Mouse (Mus musculus): ENCODE data around the gene Tnfrsf23.

Gene Tnfrsf23

DNA sequence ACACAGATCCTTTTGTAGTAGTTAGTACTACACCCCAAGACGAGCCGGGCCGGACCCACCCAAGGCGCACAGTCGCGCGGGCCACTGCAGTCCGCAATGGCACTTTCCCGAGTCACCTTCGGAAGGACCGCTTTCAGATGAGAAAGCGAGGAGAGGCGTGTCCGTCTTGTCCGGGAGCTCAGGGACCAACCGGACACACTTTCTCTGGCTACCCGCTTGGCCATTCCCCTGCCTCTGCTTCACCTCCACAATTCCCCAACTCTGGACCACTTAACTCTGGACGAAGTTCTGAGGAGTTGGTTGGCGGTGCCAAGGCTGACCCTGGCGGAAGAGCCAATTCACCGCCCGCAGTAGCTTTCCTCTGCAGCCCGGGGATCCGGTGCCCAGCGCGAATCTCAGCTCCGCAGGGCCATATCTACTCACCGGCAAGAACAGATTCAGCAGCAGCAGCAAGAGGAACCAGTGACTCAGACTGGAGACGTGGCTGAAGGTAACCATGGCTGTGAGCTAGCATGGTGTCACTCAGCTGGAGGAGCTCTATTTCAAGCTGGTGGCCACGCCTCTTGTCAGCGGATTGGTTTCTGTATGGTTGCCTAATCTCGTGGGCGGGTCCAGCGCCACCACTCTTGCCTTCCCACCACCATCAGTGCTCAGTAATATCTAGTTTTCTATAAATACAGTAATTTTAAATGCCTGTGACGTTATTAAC lies at the start of gene Tnfrsf23:
TSS of gene Tnfrsf23 (minus strand) at position 514 of the 709 bp plus-strand sequence.
- in situ Hi-C loops (cut with MboI; ENCODE audit: low pct_unique_long_range_greater_than_20kb in 1 of 2, low sequenced_read_pairs in 2 of 2, unreplicated experiment in 1 of 2): no loop called here

DNA sequence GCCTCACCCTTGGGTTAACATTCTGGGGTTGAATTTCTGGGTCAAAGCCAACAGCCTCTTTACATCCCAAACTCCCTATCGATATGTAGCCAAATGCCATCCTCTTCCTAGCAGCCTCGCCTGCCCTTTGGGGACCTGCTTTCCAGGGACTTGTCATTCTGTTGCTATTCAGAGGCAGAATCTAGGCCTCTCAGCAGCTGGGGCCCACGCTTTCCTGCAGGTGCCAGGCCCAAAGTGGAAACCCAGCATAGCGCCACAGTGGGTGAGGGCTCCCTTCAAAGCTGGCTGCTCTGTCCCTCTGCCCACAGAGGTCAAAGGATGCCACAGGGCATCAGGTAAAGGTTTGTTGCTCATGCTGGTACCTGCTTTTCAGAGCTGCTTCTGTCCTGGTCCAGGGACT lies 48.1 kb upstream of the Tnfrsf23 start:
- in situ Hi-C loops (cut with MboI; ENCODE audit: low pct_unique_long_range_greater_than_20kb in 1 of 2, low sequenced_read_pairs in 2 of 2, unreplicated experiment in 1 of 2): no loop called here

DNA sequence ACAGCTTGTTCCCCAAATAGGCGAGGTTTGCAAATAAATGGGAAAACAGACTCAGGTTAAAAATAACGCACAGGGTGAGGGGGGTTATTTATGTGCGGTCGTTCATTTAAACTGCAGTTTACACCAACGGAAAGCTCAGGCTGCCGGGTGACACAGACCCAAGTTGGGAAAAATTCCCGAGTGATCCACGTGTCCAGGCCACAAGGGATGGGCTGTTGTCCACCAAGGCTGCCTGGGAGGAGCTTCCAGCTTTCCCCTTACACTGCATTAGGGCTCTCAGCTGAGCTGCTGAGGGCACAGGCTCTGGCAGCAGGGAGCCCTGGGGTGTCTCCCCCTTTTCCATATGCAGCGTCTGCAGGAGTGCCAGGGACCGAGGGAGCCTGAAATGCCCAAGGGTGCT lies 44.2 kb upstream of the Tnfrsf23 start:
- in situ Hi-C loops (cut with MboI; ENCODE audit: low pct_unique_long_range_greater_than_20kb in 1 of 2, low sequenced_read_pairs in 2 of 2, unreplicated experiment in 1 of 2): no loop called here

DNA sequence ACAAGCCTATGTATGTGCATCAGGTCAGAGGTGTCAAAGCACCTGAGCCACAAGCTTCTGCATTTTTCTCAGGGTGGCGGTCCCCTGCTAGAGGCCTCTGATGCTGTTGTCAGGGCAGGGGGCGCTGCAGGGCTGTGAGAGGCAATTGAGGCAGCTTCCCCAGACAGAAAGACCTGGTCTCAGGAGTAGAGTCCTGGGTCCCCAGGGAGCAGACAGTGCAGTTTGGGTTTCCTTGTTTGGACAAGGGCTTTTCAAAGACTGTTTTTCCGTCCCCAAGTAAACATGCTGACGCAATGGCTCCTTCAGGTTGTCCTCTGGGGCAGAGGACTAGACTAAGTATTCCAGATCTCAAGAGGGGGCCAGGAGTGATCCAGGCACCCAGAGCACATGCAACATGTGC lies 40.7 kb upstream of the Tnfrsf23 start:
- in situ Hi-C loops (cut with MboI; ENCODE audit: low pct_unique_long_range_greater_than_20kb in 1 of 2, low sequenced_read_pairs in 2 of 2, unreplicated experiment in 1 of 2): no loop called here

DNA sequence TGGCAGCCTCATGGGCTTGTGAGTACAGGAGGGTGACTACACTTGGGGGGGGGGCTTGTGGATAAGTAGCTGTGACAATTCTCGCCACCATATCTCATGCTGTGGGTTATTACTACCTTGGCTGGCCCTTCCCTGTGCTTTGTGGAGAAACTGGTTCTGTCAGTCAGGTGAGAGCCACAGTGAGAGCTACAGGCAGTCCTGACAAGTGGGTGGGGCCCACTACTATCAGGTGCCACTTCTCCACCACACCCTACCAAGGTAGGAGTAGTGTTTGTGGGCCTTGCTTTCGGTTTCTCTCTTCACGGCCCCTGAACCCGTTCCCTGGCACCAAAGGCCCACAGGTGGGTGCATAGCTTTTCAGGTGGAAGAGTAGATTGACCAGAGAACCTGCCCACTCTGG lies 38.2 kb upstream of the Tnfrsf23 start:
- in situ Hi-C loops (cut with MboI; ENCODE audit: low pct_unique_long_range_greater_than_20kb in 1 of 2, low sequenced_read_pairs in 2 of 2, unreplicated experiment in 1 of 2): no loop called here

DNA sequence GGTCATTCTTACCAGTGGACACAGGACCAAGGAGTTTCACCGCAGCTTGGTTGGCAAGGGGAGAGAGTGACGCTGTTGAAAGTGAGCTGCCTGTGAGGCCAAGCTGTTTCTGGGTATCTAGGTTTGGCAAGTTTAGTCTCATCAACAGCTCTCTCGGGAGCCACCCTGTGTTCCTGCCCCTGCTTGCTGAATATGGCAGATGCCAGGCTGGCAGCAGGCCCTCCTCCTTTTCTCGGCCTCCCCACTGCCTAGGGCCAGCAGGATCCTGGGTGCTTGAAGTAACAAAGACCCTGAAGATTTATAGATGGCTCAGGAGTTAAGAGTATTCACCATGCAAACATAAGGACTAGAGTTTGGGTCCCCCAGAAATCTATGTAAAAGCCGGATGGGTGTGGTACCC lies 37.0 kb upstream of the Tnfrsf23 start:
- in situ Hi-C loops (cut with MboI; ENCODE audit: low pct_unique_long_range_greater_than_20kb in 1 of 2, low sequenced_read_pairs in 2 of 2, unreplicated experiment in 1 of 2): no loop called here

DNA sequence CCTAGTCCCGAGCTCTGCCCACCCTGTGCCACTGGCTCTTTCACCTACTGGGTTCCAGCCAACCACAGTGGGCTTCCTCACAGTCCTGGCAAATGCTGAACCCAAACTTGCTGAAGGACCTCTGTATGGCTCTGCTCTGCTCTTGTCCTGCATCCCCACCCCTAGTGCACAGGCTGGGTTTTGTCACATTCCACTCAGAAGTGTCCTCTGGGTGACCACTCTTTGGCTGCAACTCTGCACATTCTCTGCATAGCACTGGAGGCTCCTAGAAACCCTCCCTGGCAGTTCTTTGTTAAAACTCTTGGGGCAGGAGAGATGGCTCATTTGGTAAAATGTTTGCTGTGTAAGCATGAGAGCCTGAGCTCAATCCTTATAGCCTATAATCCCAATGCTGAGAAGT lies 32.1 kb upstream of the Tnfrsf23 start:
- in situ Hi-C loops (cut with MboI; ENCODE audit: low pct_unique_long_range_greater_than_20kb in 1 of 2, low sequenced_read_pairs in 2 of 2, unreplicated experiment in 1 of 2): no loop called here

DNA sequence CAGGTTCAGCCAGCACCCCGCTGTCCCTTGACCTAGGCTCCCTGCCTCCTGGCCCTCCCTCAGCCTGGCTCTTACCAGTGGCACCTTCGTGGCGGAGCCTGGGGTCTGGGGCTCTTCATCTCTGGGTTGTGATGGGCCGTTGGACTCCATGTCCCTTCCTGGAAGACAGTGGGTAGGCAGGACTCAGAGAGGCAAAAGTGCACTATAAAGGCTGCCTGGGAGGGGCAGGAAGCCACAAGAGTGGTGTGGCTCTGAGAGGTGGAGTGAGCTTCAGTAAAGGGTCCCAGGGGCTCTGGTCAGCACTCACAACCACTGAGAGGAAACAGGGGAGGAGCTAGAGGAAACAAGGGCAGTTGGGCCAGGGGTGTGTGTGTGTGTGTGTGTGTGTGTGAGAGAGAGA lies 27.7 kb upstream of the Tnfrsf23 start:
- in situ Hi-C loops (cut with MboI; ENCODE audit: low pct_unique_long_range_greater_than_20kb in 1 of 2, low sequenced_read_pairs in 2 of 2, unreplicated experiment in 1 of 2): no loop called here

DNA sequence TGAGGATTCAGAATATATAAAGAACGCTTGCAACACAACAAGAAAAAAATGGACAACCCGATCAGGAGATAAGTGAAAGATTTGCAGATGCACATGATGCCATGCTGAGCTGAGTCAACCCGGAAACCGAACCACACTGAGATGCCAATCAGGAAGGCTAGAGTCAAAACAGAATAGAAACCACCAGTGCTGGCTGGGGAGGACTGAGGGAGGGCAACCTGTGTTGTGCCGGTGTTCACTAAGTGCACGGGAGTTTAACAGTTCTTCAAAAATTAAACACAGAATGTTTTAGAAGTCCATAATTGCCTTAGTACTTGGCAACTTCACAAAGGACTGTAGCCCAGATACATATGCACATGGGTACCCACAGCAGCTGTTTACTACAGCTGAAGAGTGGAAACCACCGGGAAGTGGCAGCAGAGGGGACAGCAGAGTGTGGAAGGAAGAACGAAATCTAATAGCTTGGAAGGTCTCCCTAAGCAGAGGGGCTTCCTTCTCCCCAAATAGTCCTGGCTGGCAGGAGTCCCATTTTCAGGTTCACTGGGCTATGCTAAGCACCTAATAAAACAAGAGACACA lies 27.2 kb upstream of the Tnfrsf23 start:
- in situ Hi-C loops (cut with MboI; ENCODE audit: low pct_unique_long_range_greater_than_20kb in 1 of 2, low sequenced_read_pairs in 2 of 2, unreplicated experiment in 1 of 2): no loop called here

DNA sequence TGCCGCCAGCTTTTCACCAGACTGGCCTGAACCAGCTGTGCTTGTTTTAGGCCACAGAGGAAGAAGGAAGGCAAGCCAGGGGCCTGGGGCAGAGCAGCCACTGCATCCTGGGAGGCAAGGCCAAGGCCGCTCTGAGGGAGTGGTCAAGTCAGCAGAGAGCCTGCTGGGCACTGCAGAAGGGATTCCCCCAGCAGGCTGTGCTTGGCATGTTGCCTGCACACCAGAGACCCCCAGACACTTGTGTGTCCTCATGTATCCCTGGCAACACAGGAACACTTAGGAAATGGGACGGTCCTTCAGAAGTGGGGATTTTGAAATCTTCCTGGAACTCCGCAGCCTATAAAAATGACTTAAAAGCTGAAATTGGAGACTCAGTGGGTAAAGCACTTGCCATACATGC lies 26.4 kb upstream of the Tnfrsf23 start:
- in situ Hi-C loops (cut with MboI; ENCODE audit: low pct_unique_long_range_greater_than_20kb in 1 of 2, low sequenced_read_pairs in 2 of 2, unreplicated experiment in 1 of 2): no loop called here

DNA sequence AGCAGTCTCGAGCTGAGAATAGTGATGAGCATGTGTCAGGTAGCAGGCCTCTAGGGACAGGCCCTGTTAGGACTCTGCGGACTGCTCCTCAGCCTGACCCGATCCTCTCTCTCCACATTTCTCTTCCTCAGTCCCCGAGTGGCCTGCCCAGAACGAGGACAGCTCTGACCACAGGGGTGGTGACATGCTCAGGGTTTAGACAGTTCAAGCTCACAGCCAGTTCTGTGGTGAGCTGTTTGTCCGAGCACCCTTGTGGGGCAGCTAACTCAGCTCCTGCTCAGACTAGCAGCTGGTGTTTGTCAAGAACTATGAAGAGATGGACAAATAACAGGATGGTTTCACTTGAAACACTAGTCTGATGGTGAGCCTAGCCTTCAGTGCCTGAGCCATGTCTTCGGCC lies 25.7 kb upstream of the Tnfrsf23 start:
- in situ Hi-C loops (cut with MboI; ENCODE audit: low pct_unique_long_range_greater_than_20kb in 1 of 2, low sequenced_read_pairs in 2 of 2, unreplicated experiment in 1 of 2): no loop called here

DNA sequence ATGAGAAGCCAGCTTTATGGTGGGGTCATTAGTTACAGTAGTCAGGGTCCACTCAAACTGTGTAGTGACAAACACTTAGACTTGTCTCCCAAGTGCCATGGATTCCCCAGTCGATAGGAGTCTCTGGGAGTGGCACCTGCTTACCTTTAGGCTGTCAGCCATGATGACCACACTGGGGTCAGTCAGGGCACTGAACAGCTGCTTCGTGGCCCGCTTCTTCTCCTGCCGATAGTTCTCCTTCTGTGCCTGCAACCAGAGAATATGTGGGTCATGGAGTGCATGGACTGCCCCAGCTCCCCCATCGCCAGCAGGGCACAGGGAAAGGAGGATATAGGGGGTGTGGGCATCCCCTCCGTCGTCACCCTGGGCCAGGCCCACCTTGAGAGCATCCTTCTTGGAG lies 23.7 kb upstream of the Tnfrsf23 start:
- in situ Hi-C loops (cut with MboI; ENCODE audit: low pct_unique_long_range_greater_than_20kb in 1 of 2, low sequenced_read_pairs in 2 of 2, unreplicated experiment in 1 of 2): loop anchor here (5.0 kb wide), 2 partner anchors 43 to 53 kb away; no protein-coding TSS in a partner anchor

DNA sequence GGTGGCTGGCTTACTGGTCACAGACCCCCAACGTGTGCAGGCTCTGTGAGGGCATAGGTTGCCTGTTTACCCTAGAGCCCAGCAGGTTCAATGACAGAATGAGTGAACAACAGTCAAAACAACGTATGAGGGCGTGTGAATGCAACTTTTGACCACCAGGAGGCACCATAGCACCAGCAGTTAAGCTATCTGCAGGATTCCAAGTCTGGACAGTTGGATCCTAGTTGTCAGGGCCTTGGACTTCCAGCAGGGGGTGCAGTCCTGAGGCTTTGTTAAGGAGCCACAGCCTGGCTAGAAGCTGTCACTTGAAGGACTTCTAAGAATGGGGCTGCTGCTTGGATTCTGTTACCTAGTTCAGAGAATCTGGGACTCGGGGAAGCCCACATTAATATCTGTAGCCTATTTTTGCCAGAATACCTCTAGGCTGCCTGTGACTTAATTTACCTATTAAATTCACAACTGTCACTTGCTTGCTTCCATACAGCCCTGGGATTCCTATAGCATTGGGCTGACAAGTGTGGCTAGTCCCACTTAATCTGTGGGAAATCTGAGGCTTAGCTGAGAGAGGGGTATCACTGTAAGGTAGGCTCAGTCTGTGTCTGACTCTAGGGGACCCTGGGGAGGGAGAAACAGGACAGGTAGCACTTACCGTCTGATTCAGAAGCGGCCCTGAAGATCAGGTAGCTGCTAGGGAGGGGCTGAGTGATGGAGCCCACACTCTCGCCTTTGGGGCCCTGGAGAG lies 21.2 kb upstream of the Tnfrsf23 start:
- in situ Hi-C loops (cut with MboI; ENCODE audit: low pct_unique_long_range_greater_than_20kb in 1 of 2, low sequenced_read_pairs in 2 of 2, unreplicated experiment in 1 of 2): loop anchor here (5.0 kb wide), 2 partner anchors 45 to 55 kb away; no protein-coding TSS in a partner anchor

DNA sequence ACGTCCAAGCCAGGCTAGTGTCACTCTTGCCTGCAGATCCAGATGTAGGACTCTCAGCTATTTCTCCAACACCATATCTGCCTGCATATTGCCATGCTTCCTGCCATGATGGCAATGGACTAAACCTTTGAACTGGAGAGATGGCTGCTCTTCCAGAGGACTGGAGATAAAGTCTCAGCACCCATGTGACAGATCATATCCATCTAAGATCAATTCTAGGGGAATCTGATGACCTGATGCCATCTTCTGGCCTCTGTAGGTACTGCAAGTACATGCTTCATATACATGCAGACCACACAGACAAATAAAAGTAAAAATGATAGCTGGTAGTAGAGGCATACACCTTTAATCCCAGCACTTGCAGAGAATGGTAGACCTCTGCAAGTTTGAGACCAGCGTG lies 10.5 kb upstream of the Tnfrsf23 start:
- in situ Hi-C loops (cut with MboI; ENCODE audit: low pct_unique_long_range_greater_than_20kb in 1 of 2, low sequenced_read_pairs in 2 of 2, unreplicated experiment in 1 of 2): loop anchor here (5.0 to 10.0 kb wide), 3 partner anchors 84 to 171 kb away; no protein-coding TSS in a partner anchor

DNA sequence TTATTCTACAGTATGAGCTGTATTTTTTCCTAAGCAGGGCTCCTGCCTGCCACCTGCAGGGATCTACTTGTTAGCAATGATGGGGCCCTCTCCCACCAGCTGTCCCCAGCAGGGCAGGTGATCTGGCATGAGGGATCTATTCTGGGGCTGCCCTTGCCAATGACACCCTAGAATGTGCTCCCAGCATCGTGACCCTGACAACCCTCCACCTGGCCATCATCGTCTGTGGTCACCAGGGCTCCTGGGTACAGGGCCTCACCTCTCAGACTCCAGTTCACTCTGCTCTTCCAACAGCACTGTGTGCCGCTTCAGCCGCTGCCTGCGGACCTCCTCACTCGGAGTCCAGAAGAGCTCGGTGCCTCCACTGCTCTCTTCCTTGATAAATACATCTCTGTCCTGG lies 8.9 kb upstream of the Tnfrsf23 start:
- in situ Hi-C loops (cut with MboI; ENCODE audit: low pct_unique_long_range_greater_than_20kb in 1 of 2, low sequenced_read_pairs in 2 of 2, unreplicated experiment in 1 of 2): loop anchor here in 1 of 2 experiments (10.0 kb wide), 1 partner anchor 170 kb away; no protein-coding TSS in a partner anchor

DNA sequence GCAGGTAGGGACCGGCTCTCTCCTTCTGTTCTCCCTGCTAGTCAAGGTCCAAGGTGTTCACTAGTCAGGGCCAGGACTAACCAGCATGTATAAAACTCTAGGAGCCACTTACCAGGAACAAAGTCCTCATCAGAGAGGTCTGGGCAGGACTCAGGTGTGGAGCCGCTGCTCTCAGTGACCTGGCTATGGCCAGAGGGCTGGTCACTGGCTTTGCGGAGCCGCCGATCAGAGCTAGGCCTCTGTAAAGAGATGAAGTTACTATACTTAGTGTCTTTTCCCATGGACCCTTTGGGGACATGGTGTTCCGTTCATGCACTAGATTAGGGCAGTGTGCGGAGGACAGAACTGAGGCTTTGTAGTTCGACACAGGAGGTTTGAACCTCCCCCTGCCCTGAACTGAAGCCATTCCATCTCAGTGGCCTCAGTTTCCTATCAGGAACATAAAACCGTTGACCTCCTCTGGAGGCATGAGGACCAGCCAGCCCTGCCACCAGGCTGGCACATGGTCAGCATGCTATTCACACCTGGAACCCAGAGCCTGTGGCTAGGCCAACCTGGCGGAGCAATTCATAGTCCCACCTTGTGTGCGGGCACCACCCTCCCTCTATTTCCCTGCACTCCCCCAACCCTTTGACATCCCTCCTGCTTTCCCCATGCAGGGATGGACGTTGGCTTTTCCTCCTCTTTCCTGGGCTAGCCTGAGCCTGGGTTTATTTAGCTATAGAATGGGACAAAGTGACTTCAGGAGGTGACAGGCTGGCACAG lies 7.3 kb upstream of the Tnfrsf23 start:
- in situ Hi-C loops (cut with MboI; ENCODE audit: low pct_unique_long_range_greater_than_20kb in 1 of 2, low sequenced_read_pairs in 2 of 2, unreplicated experiment in 1 of 2): loop anchor here in 1 of 2 experiments (10.0 kb wide), 1 partner anchor 168 kb away; no protein-coding TSS in a partner anchor

DNA sequence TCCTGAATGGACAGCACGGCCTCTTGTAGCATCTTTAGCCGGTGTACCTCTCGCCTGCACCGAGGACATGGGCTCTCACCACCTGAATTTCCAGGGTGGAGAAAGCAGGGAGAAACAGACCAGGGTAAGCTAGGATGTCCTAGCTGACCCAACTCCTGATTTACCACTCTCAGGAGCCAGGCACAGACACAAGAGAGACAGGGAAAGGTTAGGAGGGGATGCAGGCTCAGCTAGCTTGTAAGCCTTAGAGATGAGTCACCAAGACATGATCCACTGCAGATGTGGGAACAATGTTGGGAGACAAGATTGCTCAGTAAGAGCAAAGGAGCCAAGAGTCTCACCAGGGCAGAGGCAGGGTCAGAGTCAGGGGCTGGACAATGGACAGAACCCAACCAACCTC lies 6.2 kb upstream of the Tnfrsf23 start:
- in situ Hi-C loops (cut with MboI; ENCODE audit: low pct_unique_long_range_greater_than_20kb in 1 of 2, low sequenced_read_pairs in 2 of 2, unreplicated experiment in 1 of 2): loop anchor here in 1 of 2 experiments (10.0 kb wide), 1 partner anchor 167 kb away; no protein-coding TSS in a partner anchor

DNA sequence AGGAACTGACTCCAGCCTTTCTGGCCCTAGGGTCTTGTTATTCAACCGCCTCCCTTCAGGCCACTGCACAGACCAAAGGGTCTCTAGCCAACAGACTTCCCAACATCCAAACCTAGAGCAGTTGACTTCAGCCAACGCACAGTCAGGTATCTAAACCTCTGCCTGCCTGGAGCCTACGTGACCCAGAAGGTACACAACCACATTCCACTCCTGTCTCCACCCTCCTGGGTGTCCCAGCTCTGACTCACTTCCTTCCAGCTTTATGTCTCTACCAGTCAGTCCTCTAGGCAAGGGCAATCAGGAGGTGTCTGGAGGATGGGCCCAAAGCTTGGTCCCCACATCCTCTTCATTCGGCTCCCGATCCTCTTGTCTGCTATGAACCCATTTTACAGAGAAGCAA lies 5.5 kb upstream of the Tnfrsf23 start:
- in situ Hi-C loops (cut with MboI; ENCODE audit: low pct_unique_long_range_greater_than_20kb in 1 of 2, low sequenced_read_pairs in 2 of 2, unreplicated experiment in 1 of 2): loop anchor here in 1 of 2 experiments (10.0 kb wide), 1 partner anchor 166 kb away; no protein-coding TSS in a partner anchor

Measured in mouse embryonic stem cell (cell line).